Mouse (Mus musculus): ENCODE results near the gene Cd274. TPM values are rescaled to one million over a fixed set of nuclear protein-coding genes. Genes with fewer than 3 reads are reported as not detected.

The Cd274 gene
- total and polyA plus RNA-seq, 3 experiments = 6.7 to 15.9 (median 7.4) TPM

DNA sequence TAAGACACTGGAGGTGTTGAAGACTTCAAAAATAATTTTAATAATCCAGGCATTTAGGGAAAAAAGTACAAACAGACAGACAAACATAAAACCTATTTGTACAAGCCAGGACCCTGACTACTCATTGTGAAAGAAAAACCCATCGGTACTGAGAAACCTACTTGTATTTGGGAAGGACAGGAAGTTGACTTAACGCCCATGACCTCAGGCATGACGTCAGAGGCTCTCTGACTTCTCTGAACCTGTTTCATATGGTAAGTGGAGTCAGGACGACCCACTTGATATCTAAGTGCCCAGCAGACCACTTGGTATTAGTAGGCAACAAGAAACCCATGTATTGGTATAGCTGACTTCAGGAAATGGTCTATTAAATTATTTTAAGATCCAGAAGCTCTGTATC, 24.0 kb downstream of the Cd274 start:
- H3K36me3 ChIP-seq (replicated peaks in 1 of 2; ENCODE audit: control insufficient read depth in 1 of 2, insufficient read depth in 1 of 2, low read length in 1 of 2) = peaks cover 16 to 20% of the 10 kb centered on the region in 2 experiments
- in situ Hi-C loops (cut with MboI; ENCODE audit: low pct_ligation_motif_present, low pct_unique_long_range_greater_than_20kb, low sequenced_read_pairs) = no loop called here
- no peak overlapping the region for H3K4me3 ChIP-seq (replicated peaks in 1 of 3; ENCODE audit: low read depth in 2 of 3, low read length in 2 of 3, poor library complexity in 1 of 3)
- peak; percentile 61 for DNase-seq (ENCODE audit: extremely low read depth)
- H3K27ac ChIP-seq (ENCODE audit: insufficient read depth, low read depth) = no peak overlapping the region
- H3K4me1 ChIP-seq (ENCODE audit: control insufficient read depth in 1 of 2, insufficient read depth in 2 of 2) = peaks cover 7 to 29% of the 10 kb centered on the region in 2 experiments
- no peaks in the 10 kb centered on the region for H3K9me3 ChIP-seq (replicated peaks; ENCODE audit: low read length)
- no peaks in the 10 kb centered on the region for H3K27me3 ChIP-seq (replicated peaks)
- no peak for TF ChIP-seq E2F4 (IDR thresholded peaks at IDR 0.05; ENCODE audit: insufficient replicate concordance, low read depth, low read length)
- peak; percentile 64; the same call in 1 of the 2 replicates for TF ChIP-seq EP300 (IDR thresholded peaks at IDR 0.05; ENCODE audit: low read length)
- TF ChIP-seq ETS1 (conservative IDR thresholded peaks at IDR 0.05; ENCODE audit: low read depth, low read length) = peak; percentile 77
- peak; percentile 86 for TF ChIP-seq JUND (conservative IDR thresholded peaks at IDR 0.05; ENCODE audit: low read depth, low read length)
- peak; percentile 85 for TF ChIP-seq IRF4 (IDR thresholded peaks at IDR 0.05; ENCODE audit: low read depth, low read length)
- TF ChIP-seq TBP (conservative IDR thresholded peaks at IDR 0.05; ENCODE audit: low read depth, low read length) = 0 out of 2 replicates have a peak, but pooled peaks have one; percentile 36
- TF ChIP-seq NELFE (IDR thresholded peaks at IDR 0.05; ENCODE audit: low read depth, low read length) = no peak
- peak; percentile 16; the same call in 1 of the 2 replicates for TF ChIP-seq GABPA (IDR thresholded peaks at IDR 0.05; ENCODE audit: insufficient replicate concordance, low read depth, low read length)
- TF ChIP-seq JUN (IDR thresholded peaks at IDR 0.05; ENCODE audit: insufficient read depth, low read depth, low read length) = peak; percentile 83
- H3K9ac ChIP-seq (ENCODE audit: insufficient read depth, low read depth) = peak overlapping the region; percentile 35; the same call in 1 of the 2 replicates
- H3K79me2 ChIP-seq (replicated peaks; ENCODE audit: control insufficient read depth, extremely low read depth, insufficient read depth, poor library complexity, severe bottlenecking) = no peaks in the 10 kb centered on the region
- dilution Hi-C loops (cut with MboI; ENCODE audit: extremely low pct_ligation_motif_present, extremely low pct_unique_long_range_greater_than_20kb, low sequenced_read_pairs) = no loop called here
- H3K4me2 ChIP-seq (ENCODE audit: insufficient read depth, low read depth, poor library complexity, severe bottlenecking) = peak overlapping the region; percentile 22; the same call in 1 of the 2 replicates

GRCm38 (mm10) chr19:29393333-29393732, 26.1 kb downstream of the Cd274 start:
- dilution Hi-C loops (cut with MboI; ENCODE audit: extremely low pct_ligation_motif_present, extremely low pct_unique_long_range_greater_than_20kb, low sequenced_read_pairs) = no loop called here
- TF ChIP-seq SIN3A (IDR thresholded peaks at IDR 0.05; ENCODE audit: low read length) (no peak), JUND (conservative IDR thresholded peaks at IDR 0.05; ENCODE audit: low read depth, low read length) (no peak), BHLHE40 (IDR thresholded peaks at IDR 0.05; ENCODE audit: low read depth, low read length) (no peak), PAX5 (IDR thresholded peaks at IDR 0.05; ENCODE audit: low read length) (no peak), RCOR1 (conservative IDR thresholded peaks at IDR 0.05; ENCODE audit: low read depth, low read length) (no peak), CHD1 (IDR thresholded peaks at IDR 0.05; ENCODE audit: low read depth, low read length) (no peak), MEF2A (IDR thresholded peaks at IDR 0.05; ENCODE audit: borderline replicate concordance, low read depth, low read length) (no peak)
- DNase-seq (ENCODE audit: extremely low read depth) = no peak

More at GRCm38 (mm10) chr19:29393333-29393732, 26.1 kb downstream of the Cd274 start:
- Histone ChIP-seq H3K9me3 (replicated peaks; ENCODE audit: low read length) (no peaks in the 10 kb centered on the region), H3K27me3 (replicated peaks) (no peaks in the 10 kb centered on the region), H3K4me3 (replicated peaks in 1 of 3; ENCODE audit: low read depth in 2 of 3, low read length in 2 of 3, poor library complexity in 1 of 3) (no peak overlapping the region), H3K79me2 (replicated peaks; ENCODE audit: control insufficient read depth, extremely low read depth, insufficient read depth, poor library complexity, severe bottlenecking) (no peaks in the 10 kb centered on the region), H3K4me2 (ENCODE audit: insufficient read depth, low read depth, poor library complexity, severe bottlenecking) (no peak overlapping the region), H3K4me1 (ENCODE audit: control insufficient read depth in 1 of 2, insufficient read depth in 2 of 2) (peaks cover 7 to 20% of the 10 kb centered on the region in 2 experiments), H3K27ac (ENCODE audit: insufficient read depth, low read depth) (no peak overlapping the region), H3K9ac (ENCODE audit: insufficient read depth, low read depth) (no peak overlapping the region), H3K36me3 (replicated peaks in 1 of 2; ENCODE audit: control insufficient read depth in 1 of 2, insufficient read depth in 1 of 2, low read length in 1 of 2) (peaks cover 2 to 3% of the 10 kb centered on the region in 2 experiments)
- in situ Hi-C loops (cut with MboI; ENCODE audit: low pct_ligation_motif_present, low pct_unique_long_range_greater_than_20kb, low sequenced_read_pairs) = no loop called here
